ENCODE assay signal across 45 mouse cellular contexts in the genomic region with DNA sequence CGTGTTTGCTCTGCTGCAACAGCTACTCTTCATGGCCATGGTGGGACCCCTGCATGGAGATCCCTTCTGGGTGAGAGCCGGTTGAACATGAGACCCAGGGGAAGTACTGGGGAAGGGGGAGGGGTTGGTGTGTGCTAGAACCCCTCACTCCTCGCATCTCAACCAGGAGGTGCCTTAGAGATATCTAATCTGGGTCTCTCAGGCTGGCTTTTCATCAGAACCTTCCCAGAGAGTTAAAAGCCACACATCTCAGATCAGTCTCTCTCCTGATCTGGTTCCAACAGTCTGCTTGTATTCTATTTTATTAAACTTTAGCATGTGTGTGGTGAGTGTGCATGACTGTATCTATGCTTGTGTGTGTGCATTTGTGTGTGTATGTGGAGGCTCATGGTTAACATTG. TPM values are rescaled to one million over a fixed set of nuclear protein-coding genes. Genes with fewer than 3 reads are reported as not detected.
"Had no signal": no experiment of that assay in that cellular context is flagged by ENCODE, and none has a peak within 500 bp of the region (broad histone marks: within the 10 kb centered on the region; RNA-seq: fewer than 3 reads in every experiment).

No protein-coding gene starts in this region.

- H3K9ac ChIP-seq: heart, embryonic 12.5 days; heart, embryonic 13.5 days; heart, embryonic 15.5 days; hindbrain, embryonic 12.5 days; hindbrain, embryonic 13.5 days; hindbrain, embryonic 14.5 days; hindbrain, embryonic 15.5 days; intestine, embryonic 15.5 days; kidney, embryonic 15.5 days had no signal

- ATAC-seq: hindbrain, embryonic 16.5 days; hindbrain, postnatal 0 days; inflammation-experienced regulatory T-cells, adult 6 months; intestine, embryonic 15.5 days; intestine, embryonic 16.5 days; intestine, postnatal 0 days had no signal

- DNase-seq: heart, postnatal 10 days; heart, postnatal 14 days; heart, postnatal 36 days; heart, postnatal 4 days; kidney, adult 11 months; kidney, adult 18-20 months; kidney, adult 2 months; kidney, adult 8-10 months; kidney, adult 9 months; kidney, postnatal 10 days; kidney, postnatal 14 days; kidney, postnatal 25 days; kidney, postnatal 36 days; kidney, postnatal 4 days; layer of hippocampus, adult 9-11 months; layer of hippocampus, postnatal 36 days had no signal

- H3K4me2 ChIP-seq: heart, embryonic 11.5 days; heart, embryonic 12.5 days; heart, embryonic 13.5 days; heart, embryonic 15.5 days; hindbrain, embryonic 12.5 days; hindbrain, embryonic 13.5 days; hindbrain, embryonic 14.5 days; hindbrain, embryonic 15.5 days; intestine, embryonic 15.5 days; kidney, embryonic 15.5 days had no signal

- H3K36me3 ChIP-seq: hindbrain, embryonic 13.5 days; hindbrain, embryonic 15.5 days had no signal

- H3K4me3 ChIP-seq: heart, embryonic 10.5 days; heart, embryonic 12.5 days; heart, embryonic 13.5 days; heart, embryonic 15.5 days; hindbrain, embryonic 10.5 days; hindbrain, embryonic 12.5 days; hindbrain, embryonic 13.5 days; hindbrain, embryonic 15.5 days; intestine, embryonic 15.5 days; kidney, embryonic 15.5 days; layer of hippocampus, adult 2 months had no signal

- H3K9me3 ChIP-seq: heart, embryonic 10.5 days; heart, embryonic 12.5 days; heart, embryonic 13.5 days; heart, embryonic 15.5 days; hindbrain, embryonic 10.5 days; hindbrain, embryonic 12.5 days; hindbrain, embryonic 13.5 days; hindbrain, embryonic 15.5 days; intestine, embryonic 15.5 days; kidney, embryonic 15.5 days had no signal

- H3K27ac ChIP-seq: heart, embryonic 10.5 days; heart, embryonic 13.5 days; heart, embryonic 15.5 days; hindbrain, embryonic 10.5 days; hindbrain, embryonic 12.5 days; hindbrain, embryonic 13.5 days; hindbrain, embryonic 14.5 days; hindbrain, embryonic 15.5 days; hindbrain, postnatal 0 days; intestine, embryonic 15.5 days; kidney, embryonic 15.5 days; kidney, postnatal 0 days; layer of hippocampus, adult 2 months had no signal

RNA-seq across cellular contexts. Expression of a gene that starts 25.1 kb away (rescaled TPM):
- total RNA-seq: hematopoietic stem cell, adult 5-6 weeks had no signal
- polyA plus RNA-seq: inflammation-experienced regulatory T-cells, adult 6 months had no signal

RNA-seq across cellular contexts. Expression of a gene that starts 39.0 kb away (rescaled TPM):
- total RNA-seq: heart, postnatal 25 days; heart, postnatal 36 days; hindbrain, postnatal 0 days; layer of hippocampus, adult 18-20 months; layer of hippocampus, adult 2 months; layer of hippocampus, adult 8-10 months; layer of hippocampus, postnatal 10 days; layer of hippocampus, postnatal 14 days; layer of hippocampus, postnatal 25 days; layer of hippocampus, postnatal 36 days had no signal
- polyA plus RNA-seq: hindbrain, embryonic 11.5 days; hindbrain, embryonic 12.5 days; hindbrain, embryonic 13.5 days; hindbrain, embryonic 14.5 days; hindbrain, embryonic 15.5 days; hindbrain, embryonic 16.5 days; hindbrain, postnatal 0 days; inflammation-experienced regulatory T-cells, adult 6 months; intestine, embryonic 14.5 days; large intestine, adult 2 months had no signal
